Mouse (Mus musculus) MEL (cell line): ENCODE results near the gene Wasf2. TPM values are rescaled to one million over a fixed set of nuclear protein-coding genes. Genes with fewer than 3 reads are reported as not detected.

Experiments
- DNase-seq: peaks from one replicate; pipeline ENCODE4 v3.0.0; 2011; ENCODE audit warnings: low read depth, low spot score
- H3K27ac ChIP-seq: 2 replicates; pipeline ENCODE4 v1.5.1; 2012; ENCODE audit warnings: low read depth, mild to moderate bottlenecking, control low read depth, low read length, moderate library complexity; ENCODE audit not compliant: control insufficient read depth
- H3K27me3 ChIP-seq, 2 experiments: fragments of 150-350 bp in 1 of 2; sonication (generic) in 1 of 2; 2 replicates each; pipeline ENCODE4 v1.6.1; 2012; ENCODE audit warnings: low read length in 2 of 2, mild to moderate bottlenecking in 2 of 2, improper control_type of control experiment in 1 of 2, moderate library complexity in 1 of 2; ENCODE audit not compliant: insufficient read depth in 2 of 2, control insufficient read depth in 1 of 2
- H3K36me3 ChIP-seq, 2 experiments: 2 replicates each; pipeline ENCODE4 v1.6.1; 2012 to 2014; ENCODE audit warnings: low read length in 2 of 2, improper control_type of control experiment in 1 of 2, inconsistent platforms in 1 of 2, mild to moderate bottlenecking in 1 of 2; ENCODE audit not compliant: insufficient read depth in 2 of 2, control insufficient read depth in 1 of 2
- H3K4me1 ChIP-seq, 2 experiments: fragments of 150-350 bp in 1 of 2; sonication (generic) in 1 of 2; 2 replicates each; pipeline ENCODE4 v1.6.1; 2012; ENCODE audit warnings: low read length in 2 of 2, improper control_type of control experiment in 1 of 2, mild to moderate bottlenecking in 1 of 2; ENCODE audit not compliant: insufficient read depth in 2 of 2, control insufficient read depth in 1 of 2
- H3K4me3 ChIP-seq, 2 experiments: fragments of 150-350 bp in 1 of 2; sonication (generic) in 1 of 2; 2 replicates each; pipeline ENCODE4 v1.5.1; 2012; ENCODE audit warnings: low read depth in 2 of 2, low read length in 2 of 2, mild to moderate bottlenecking in 2 of 2, moderate library complexity in 2 of 2, control low read depth in 1 of 2, improper control_type of control experiment in 1 of 2; ENCODE audit not compliant: control insufficient read depth in 1 of 2, insufficient read depth in 1 of 2
- H3K79me2 ChIP-seq: 2 replicates; pipeline ENCODE4 v1.6.1; 2012; ENCODE audit warnings: mild to moderate bottlenecking, low read length, moderate library complexity; ENCODE audit not compliant: control insufficient read depth, poor library complexity, insufficient read depth
- H3K9ac ChIP-seq: 2 replicates; pipeline ENCODE4 v1.6.1; 2012; ENCODE audit warnings: low read depth, mild to moderate bottlenecking, control low read depth, low read length, moderate library complexity; ENCODE audit not compliant: control insufficient read depth, poor library complexity, severe bottlenecking
- H3K9me3 ChIP-seq: fragments of 150-350 bp; sonication (generic); replicated peaks from 2 replicates; pipeline ENCODE4 v1.6.1; 2012; ENCODE audit warnings: mild to moderate bottlenecking, low read length, improper control_type of control experiment, moderate library complexity; ENCODE audit not compliant: insufficient read depth
- BHLHE40 ChIP-seq: IDR thresholded peaks from 2 replicates; pipeline ENCODE4 v1.6.1; 2012; ENCODE audit warnings: low read depth, mild to moderate bottlenecking, inconsistent platforms, low read length, improper control_type of control experiment, borderline replicate concordance
- CHD1 ChIP-seq: IDR thresholded peaks from 2 replicates; pipeline ENCODE4 v1.6.1; 2012; ENCODE audit warnings: low read depth, mild to moderate bottlenecking, inconsistent platforms, low read length, improper control_type of control experiment
- CHD2 ChIP-seq: IDR thresholded peaks from 2 replicates; pipeline ENCODE4 v1.6.1; 2011; ENCODE audit warnings: low read length, improper control_type of control experiment
- CTCF ChIP-seq, 3 experiments: IDR thresholded peaks in 2 of 3; conservative IDR thresholded peaks in 1 of 3; 2 replicates each; pipeline ENCODE4 v1.5.1; 2011 to 2012; ENCODE audit warnings: low read length in 3 of 3, low read depth in 2 of 3, mild to moderate bottlenecking in 2 of 3, improper control_type of control experiment in 1 of 3, inconsistent platforms in 1 of 3, mixed read lengths in 1 of 3, moderate library complexity in 1 of 3; ENCODE audit not compliant: control insufficient read depth in 1 of 3, insufficient read depth in 1 of 3, poor library complexity in 1 of 3, severe bottlenecking in 1 of 3
- E2F4 ChIP-seq: IDR thresholded peaks from 2 replicates; pipeline ENCODE4 v1.6.1; 2011; ENCODE audit warnings: low read depth, low read length, improper control_type of control experiment, borderline replicate concordance
- ELF1 ChIP-seq: IDR thresholded peaks from 2 replicates; pipeline ENCODE4 v1.6.1; 2014; ENCODE audit warnings: low read depth, mild to moderate bottlenecking, inconsistent platforms, low read length, improper control_type of control experiment, moderate library complexity
- ETS1 ChIP-seq: IDR thresholded peaks from 2 replicates; pipeline ENCODE4 v1.6.1; 2012; ENCODE audit warnings: low read depth, mild to moderate bottlenecking, inconsistent platforms, low read length, improper control_type of control experiment, moderate library complexity
- GABPA ChIP-seq: IDR thresholded peaks from 2 replicates; pipeline ENCODE4 v1.6.1; 2012; ENCODE audit warnings: low read depth, mild to moderate bottlenecking, inconsistent platforms, low read length, improper control_type of control experiment, moderate library complexity
- GATA1 ChIP-seq: IDR thresholded peaks from 2 replicates; pipeline ENCODE4 v1.6.1; 2011; ENCODE audit warnings: low read depth, low read length, improper control_type of control experiment
- HCFC1 ChIP-seq: IDR thresholded peaks from 2 replicates; pipeline ENCODE4 v1.6.1; 2012; ENCODE audit warnings: low read depth, mild to moderate bottlenecking, inconsistent platforms, low read length, improper control_type of control experiment, moderate library complexity
- KAT2A ChIP-seq: conservative IDR thresholded peaks from 2 replicates; pipeline ENCODE4 v1.6.1; 2012; ENCODE audit warnings: low read depth, low read length, improper control_type of control experiment, inconsistent platforms
- MAZ ChIP-seq: IDR thresholded peaks from 2 replicates; pipeline ENCODE4 v1.6.1; 2012; ENCODE audit warnings: low read depth, mild to moderate bottlenecking, inconsistent platforms, low read length, improper control_type of control experiment
- MEF2A ChIP-seq: IDR thresholded peaks from 2 replicates; pipeline ENCODE4 v1.6.1; 2014; ENCODE audit warnings: low read depth, mild to moderate bottlenecking, inconsistent platforms, low read length, improper control_type of control experiment; ENCODE audit not compliant: poor library complexity, insufficient replicate concordance, severe bottlenecking; ENCODE audit errors: extremely low read depth
- MXI1 ChIP-seq: IDR thresholded peaks from 2 replicates; pipeline ENCODE4 v1.6.1; 2011; ENCODE audit warnings: mild to moderate bottlenecking, low read depth, low read length, improper control_type of control experiment
- MYB ChIP-seq: IDR thresholded peaks from 2 replicates; pipeline ENCODE4 v1.6.1; 2011; ENCODE audit warnings: mild to moderate bottlenecking, low read depth, low read length, improper control_type of control experiment
- NRF1 ChIP-seq: IDR thresholded peaks from 2 replicates; pipeline ENCODE4 v1.6.1; 2014; ENCODE audit warnings: low read depth, mild to moderate bottlenecking, inconsistent platforms, low read length, improper control_type of control experiment, moderate library complexity; ENCODE audit not compliant: poor library complexity, insufficient read depth, severe bottlenecking
- POLR2AphosphoS2 ChIP-seq: IDR thresholded peaks from 2 replicates; pipeline ENCODE4 v1.6.1; 2011; ENCODE audit warnings: low read length, improper control_type of control experiment
- RAD21 ChIP-seq: IDR thresholded peaks from 2 replicates; pipeline ENCODE4 v1.6.1; 2011; ENCODE audit warnings: mild to moderate bottlenecking, low read depth, low read length, improper control_type of control experiment
- RCOR1 ChIP-seq: IDR thresholded peaks from 2 replicates; pipeline ENCODE4 v1.6.1; 2012; ENCODE audit warnings: low read depth, mild to moderate bottlenecking, inconsistent platforms, low read length, improper control_type of control experiment
- SIN3A ChIP-seq: IDR thresholded peaks from 2 replicates; pipeline ENCODE4 v1.6.1; 2012; ENCODE audit warnings: low read length, improper control_type of control experiment, inconsistent platforms
- TBP ChIP-seq: IDR thresholded peaks from 2 replicates; pipeline ENCODE4 v1.8.0; 2011; ENCODE audit warnings: low read depth, low read length, improper control_type of control experiment
- TCF12 ChIP-seq: IDR thresholded peaks from 2 replicates; pipeline ENCODE4 v1.6.1; 2014; ENCODE audit warnings: low read depth, mild to moderate bottlenecking, inconsistent platforms, low read length, improper control_type of control experiment, moderate library complexity
- UBTF ChIP-seq: IDR thresholded peaks from 2 replicates; pipeline ENCODE4 v1.6.1; 2012; ENCODE audit warnings: low read depth, mild to moderate bottlenecking, inconsistent platforms, low read length, improper control_type of control experiment, moderate library complexity, borderline replicate concordance; ENCODE audit not compliant: insufficient read depth
- USF1 ChIP-seq: IDR thresholded peaks from 2 replicates; pipeline ENCODE4 v1.6.1; 2014; ENCODE audit warnings: low read depth, mild to moderate bottlenecking, inconsistent platforms, low read length, improper control_type of control experiment, moderate library complexity
- USF2 ChIP-seq, 2 experiments: IDR thresholded peaks; 2 replicates each; pipeline ENCODE4 v1.6.1; 2011 to 2012; ENCODE audit warnings: improper control_type of control experiment in 2 of 2, low read length in 2 of 2, borderline replicate concordance in 1 of 2, inconsistent platforms in 1 of 2, low read depth in 1 of 2, mild to moderate bottlenecking in 1 of 2; ENCODE audit not compliant: insufficient read depth in 1 of 2
- ZC3H11A ChIP-seq: IDR thresholded peaks from 2 replicates; pipeline ENCODE4 v1.6.1; 2012; ENCODE audit warnings: low read depth, mild to moderate bottlenecking, inconsistent platforms, low read length, improper control_type of control experiment
- ZKSCAN1 ChIP-seq: IDR thresholded peaks from 2 replicates; pipeline ENCODE4 v1.6.1; 2012; ENCODE audit warnings: low read depth, mild to moderate bottlenecking, inconsistent platforms, low read length, improper control_type of control experiment, moderate library complexity
- ZNF384 ChIP-seq: IDR thresholded peaks from 2 replicates; pipeline ENCODE4 v1.6.1; 2012; ENCODE audit warnings: low read depth, mild to moderate bottlenecking, inconsistent platforms, low read length, improper control_type of control experiment
- polyA plus RNA-seq, 2 experiments: library from polyadenylated mRNA; stranded (reverse) in 1 of 2; unstranded in 1 of 2; fragments of >175 nt in 1 of 2; fragments of >200 nt in 1 of 2; gene quantifications; 2 replicates each; pipeline versions ENCODE4 v1.2.1 to v1.2.4; 2012; ENCODE audit warnings: low replicate concordance in 2 of 2, low read depth in 1 of 2; ENCODE audit not compliant: insufficient read length in 2 of 2, insufficient read depth in 1 of 2, missing spikeins in 1 of 2
- total RNA-seq: library from RNA; depleted of rRNA; stranded (reverse); fragments of 300-350 nt; gene quantifications from 2 replicates; pipeline ENCODE4 v1.2.3, GENCODE M21; 2012

The Wasf2 gene
- total and polyA plus RNA-seq, 3 experiments: 16.4 to 53.7 TPM; not detected in 1

GRCm38 (mm10) chr4:133213661-133214060 is 83.4 kb downstream of the Wasf2 start:
- H3K9me3 ChIP-seq: no peaks in the 10 kb centered on the region
- TF ChIP-seq ELF1: no peak
- TF ChIP-seq E2F4: no peak
- no peak for TF ChIP-seq USF2 (IDR thresholded peaks at IDR 0.05; ENCODE audit: borderline replicate concordance in 1 of 2, insufficient read depth in 1 of 2, low read depth in 1 of 2, low read length in 2 of 2)
- no peak for TF ChIP-seq CHD2
- no peak for TF ChIP-seq RCOR1
- no peak for TF ChIP-seq BHLHE40
- no peak for TF ChIP-seq CHD1
- TF ChIP-seq GATA1: no peak
- no peak for TF ChIP-seq MYB
- no peak for TF ChIP-seq ETS1
- no peak for TF ChIP-seq NRF1
- TF ChIP-seq CTCF (IDR thresholded peaks at IDR 0.05 in 2 of 3, conservative IDR thresholded peaks at IDR 0.05 in 1 of 3; ENCODE audit: control insufficient read depth in 1 of 3, insufficient read depth in 1 of 3, low read depth in 2 of 3, low read length in 3 of 3, poor library complexity in 1 of 3, severe bottlenecking in 1 of 3): no peak
- TF ChIP-seq MEF2A: no peak
- TF ChIP-seq MAZ: no peak
- no peak for TF ChIP-seq KAT2A
- no peak for TF ChIP-seq MXI1
- no peak for TF ChIP-seq ZKSCAN1
- peaks cover 5 to 21% of the 10 kb centered on the region in 2 experiments for H3K4me1 ChIP-seq
- H3K36me3 ChIP-seq: peaks cover 0 to 8% of the 10 kb centered on the region in 2 experiments; a peak in 2 of 4 replicates
- H3K27ac ChIP-seq: no peak overlapping the region
- no peaks in the 10 kb centered on the region for H3K79me2 ChIP-seq
- H3K4me3 ChIP-seq: no peak overlapping the region
- no peak overlapping the region for H3K9ac ChIP-seq
- DNase-seq: no peak
- H3K27me3 ChIP-seq: no peaks in the 10 kb centered on the region

- H3K9me3 ChIP-seq: no peaks in the 10 kb centered on the region
- H3K9ac ChIP-seq: no peak overlapping the region
- peak overlapping the region; percentile 7 to 30; a peak in 1 of 4 replicates for H3K4me3 ChIP-seq
- H3K27ac ChIP-seq: no peak overlapping the region
- H3K4me1 ChIP-seq: peaks cover 10 to 24% of the 10 kb centered on the region in 2 experiments
- peaks cover 0 to 14% of the 10 kb centered on the region in 2 experiments; a peak in 2 of 4 replicates for H3K36me3 ChIP-seq
- DNase-seq: peak; percentile 75
- no peaks in the 10 kb centered on the region for H3K27me3 ChIP-seq
- no peaks in the 10 kb centered on the region for H3K79me2 ChIP-seq
- no peak for TF ChIP-seq TBP
- no peak for TF ChIP-seq GATA1
- TF ChIP-seq ZC3H11A: peak; percentile 61
- TF ChIP-seq TCF12: no peak
- TF ChIP-seq ZNF384: peak; percentile 92
- TF ChIP-seq RAD21: peak; percentile 61
- no peak for TF ChIP-seq RCOR1
- TF ChIP-seq HCFC1: no peak
- no peak for TF ChIP-seq BHLHE40
- no peak for TF ChIP-seq CHD1
- TF ChIP-seq CHD2: no peak
- no peak for TF ChIP-seq ELF1
- no peak for TF ChIP-seq USF2 (IDR thresholded peaks at IDR 0.05; ENCODE audit: borderline replicate concordance in 1 of 2, insufficient read depth in 1 of 2, low read depth in 1 of 2, low read length in 2 of 2)
- TF ChIP-seq UBTF: no peak
- no peak for TF ChIP-seq GABPA
- no peak for TF ChIP-seq POLR2AphosphoS2
- TF ChIP-seq E2F4: no peak
- no peak for TF ChIP-seq MAZ
- no peak for TF ChIP-seq ETS1
- peak; percentile 67 for TF ChIP-seq USF1
- TF ChIP-seq CTCF (IDR thresholded peaks at IDR 0.05 in 2 of 3, conservative IDR thresholded peaks at IDR 0.05 in 1 of 3; ENCODE audit: control insufficient read depth in 1 of 3, insufficient read depth in 1 of 3, low read depth in 2 of 3, low read length in 3 of 3, poor library complexity in 1 of 3, severe bottlenecking in 1 of 3): peak; percentile 83 to 97 (median 87)
- no peak for TF ChIP-seq MEF2A
- 0 out of 2 replicates have a peak, but pooled peaks have one; percentile 31 for TF ChIP-seq SIN3A
These were observed 87.3 kb downstream of the Wasf2 start for GRCm38 (mm10) chr4:133217641-133218040.
